Mouse (Mus musculus) cerebellum, adult (tissue): ENCODE measurements around the gene Vmn2r63.
"Not testable (repeated sequence)": the region's sequence is repeated elsewhere in the genome, so short reads cannot be mapped to it uniquely, and the experiment has no call there.

ENCODE experiments used
- ATAC-seq: cut with Nextera tagmentation; 2 replicates; pipeline ENCODE4 v1.9.2; 2017; ENCODE audit warnings: mild to moderate bottlenecking, moderate library complexity, mixed read lengths; ENCODE audit not compliant: insufficient number of reproducible peaks, low FRiP score, low TSS enrichment

Vmn2r63 gene

DNA sequence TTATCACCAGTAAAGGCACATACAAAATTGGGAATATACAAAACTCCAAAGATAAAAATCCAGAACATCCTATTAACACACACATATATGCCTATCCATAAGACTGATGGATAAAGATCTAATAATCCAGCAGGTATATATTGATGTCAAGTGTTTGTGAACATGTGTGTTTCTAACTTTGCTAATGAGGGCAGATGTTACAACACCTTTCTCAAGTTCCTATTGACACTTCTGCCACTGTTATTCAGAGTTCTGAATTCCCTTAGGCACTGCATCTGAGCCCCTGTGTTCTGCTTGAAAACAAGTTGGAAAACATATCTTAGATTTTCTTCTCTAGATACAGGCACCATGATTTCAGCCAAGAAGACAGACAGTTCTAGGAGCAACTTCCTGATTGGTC is at the start of gene Vmn2r63:
Gene Vmn2r63, minus strand, starts transcription at position 101 of the 400 bp plus-strand sequence.
- not testable (repeated sequence) for ATAC-seq

DNA sequence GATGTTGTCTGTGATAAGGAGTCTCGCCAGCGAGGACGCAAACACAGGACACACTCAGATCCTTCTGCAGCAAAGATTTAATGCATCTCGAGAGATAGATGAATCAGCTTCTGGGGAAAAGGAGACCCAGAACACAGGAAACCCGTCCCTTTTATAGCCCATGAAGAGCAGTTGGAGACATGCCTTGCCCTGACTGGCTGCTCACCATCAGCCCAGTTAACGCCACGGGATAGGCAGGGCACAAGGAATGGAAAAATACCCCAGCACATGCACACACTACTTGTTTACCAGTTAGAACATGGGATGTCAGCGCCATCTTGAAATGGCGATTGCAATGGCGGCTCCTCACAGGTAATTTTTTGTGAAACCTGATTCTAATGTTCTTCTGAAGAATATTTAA is 47.1 kb upstream of the Vmn2r63 start:
- ATAC-seq = no peak

DNA sequence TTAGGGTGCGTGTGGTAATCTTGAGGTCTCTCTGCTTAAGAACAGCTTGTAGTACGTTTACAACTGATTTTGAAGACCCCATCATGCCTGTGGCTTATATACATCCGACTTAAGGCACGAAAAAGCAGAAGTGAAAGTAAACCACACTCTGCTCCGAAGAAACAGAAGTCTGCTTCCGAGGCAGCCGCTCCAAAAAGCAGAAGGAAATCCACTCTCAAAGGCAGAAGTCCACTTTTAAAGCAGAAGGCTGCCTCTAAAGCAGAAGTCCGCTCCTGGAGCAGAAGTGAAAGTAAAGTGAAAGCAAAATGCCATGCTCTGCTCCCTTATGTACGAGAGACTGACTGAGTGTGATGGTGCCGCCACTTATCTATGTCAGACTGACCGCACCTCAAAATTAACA is 46.5 kb upstream of the Vmn2r63 start:
- no peak for ATAC-seq

DNA sequence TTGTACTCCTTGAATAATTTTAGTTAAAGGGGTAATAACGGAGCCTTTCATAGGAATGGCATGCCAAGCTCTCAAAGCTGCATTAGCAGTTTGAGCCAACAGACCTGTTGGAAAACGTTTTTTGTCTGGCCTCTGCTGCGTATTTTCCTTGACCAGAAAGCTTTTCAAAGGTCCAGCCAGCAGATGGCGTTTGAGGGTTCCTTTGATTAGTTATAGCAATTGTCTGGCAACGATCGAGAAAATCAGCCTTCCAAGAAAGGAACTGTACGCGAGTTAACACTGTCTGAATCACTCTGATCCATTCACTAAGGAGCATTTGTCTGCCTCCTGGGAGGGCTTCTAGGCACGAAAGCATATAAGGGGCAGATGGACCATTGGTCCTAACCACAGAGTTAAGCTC is 31.6 kb upstream of the Vmn2r63 start:
- no peak for ATAC-seq

DNA sequence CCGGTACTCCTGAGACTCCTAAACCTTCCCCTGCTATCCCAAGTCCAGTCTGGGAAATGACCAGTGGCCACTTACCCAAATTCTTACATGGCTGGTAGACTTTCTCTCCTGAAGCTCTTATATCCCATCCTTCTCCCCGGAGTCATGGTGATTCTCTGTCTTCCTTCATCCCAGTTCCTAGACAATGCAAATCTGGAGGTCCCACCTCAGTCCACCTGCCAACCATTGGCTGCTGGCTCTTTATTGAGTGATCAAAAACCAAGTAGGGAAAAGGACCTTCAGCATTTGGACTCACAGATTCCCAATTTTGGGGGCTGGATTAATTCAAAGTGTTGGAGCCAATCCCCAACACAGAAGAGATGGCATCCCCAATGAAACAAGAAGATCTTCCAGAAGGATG is 35.6 kb downstream of the Vmn2r63 start:
- not testable (repeated sequence) for ATAC-seq

DNA sequence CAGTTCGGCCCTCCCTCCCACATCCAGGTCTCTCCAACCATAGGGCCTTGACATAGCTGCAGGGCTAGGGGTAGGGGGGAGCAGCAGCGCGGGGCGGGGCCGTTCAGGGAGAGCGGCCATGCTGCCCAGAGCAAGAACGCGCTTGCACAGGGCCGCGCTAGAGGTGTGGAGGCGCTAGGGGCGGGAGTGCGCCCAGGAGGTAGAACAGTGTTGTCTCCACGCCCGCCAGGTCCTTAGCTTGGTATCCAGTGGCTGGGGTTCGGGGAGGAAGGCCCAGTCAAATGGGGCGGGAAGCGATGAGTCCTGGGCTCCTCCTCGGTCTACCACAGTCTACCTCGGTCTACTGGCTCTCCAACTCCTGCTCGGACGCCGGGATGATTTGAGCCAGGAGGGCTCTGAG is 55.5 kb downstream of the Vmn2r63 start:
- no peak for ATAC-seq

DNA sequence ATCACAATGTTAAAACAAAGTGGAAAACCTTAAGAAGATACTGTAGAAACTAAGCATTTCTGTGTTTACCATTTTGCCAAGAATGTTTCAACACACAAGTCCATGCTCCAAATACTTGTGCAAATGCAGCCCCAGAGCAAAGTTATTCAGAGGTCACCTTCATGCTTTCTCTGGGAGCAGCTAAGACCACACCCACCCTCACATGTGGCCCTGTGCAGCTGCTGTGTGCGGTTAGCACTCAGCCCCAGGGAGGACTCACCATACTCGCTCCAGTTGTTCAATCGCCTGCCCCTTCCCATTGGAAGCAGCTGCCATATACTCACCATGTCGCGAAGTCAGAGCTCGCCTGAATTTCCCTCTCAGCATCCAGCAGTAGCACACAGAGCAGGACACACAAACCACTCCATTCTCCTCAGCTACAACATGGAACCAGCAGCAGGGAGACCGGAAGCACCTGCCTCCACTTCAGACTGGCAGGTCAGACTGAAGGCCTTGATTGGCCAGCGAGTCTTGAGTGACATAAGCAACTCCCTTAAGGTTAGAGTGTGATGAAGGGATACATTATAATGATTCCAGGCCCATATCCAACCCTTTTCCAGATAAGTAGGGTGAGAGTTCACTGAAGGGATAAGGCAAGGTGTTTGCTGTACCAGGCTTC is 66.7 kb downstream of the Vmn2r63 start, which contains the start of gene Gm2381:
Gene Gm2381, minus strand, starts transcription at position 434 of the 658 bp plus-strand sequence.
- not testable (repeated sequence) for ATAC-seq
